Mouse (Mus musculus) small intestine, adult 10 weeks (tissue): ENCODE data around the gene Gtf2ird2. TPM values are rescaled to one million over a fixed set of nuclear protein-coding genes. Genes with fewer than 3 reads are reported as not detected.

ENCODE experiments used
- polyA plus RNA-seq: library from polyadenylated mRNA; stranded (reverse); fragments of 350-450 nt; fragmentation: Illumina TruSeq; extraction: RNeasy Lipid Tissue Mini Kit (QIAGEN cat#74804); gene quantifications from one replicate; pipeline ENCODE4 v1.2.3, GENCODE M21; 2014; ENCODE audit warnings: low replicate concordance

Gene Gtf2ird2
- 0.85 TPM for polyA plus RNA-seq

GRCm38 (mm10) chr5:134183880-134184808 lies at the start of gene Gtf2ird2:
Gtf2ird2 (plus strand) TSS chr5:134184019.

DNA sequence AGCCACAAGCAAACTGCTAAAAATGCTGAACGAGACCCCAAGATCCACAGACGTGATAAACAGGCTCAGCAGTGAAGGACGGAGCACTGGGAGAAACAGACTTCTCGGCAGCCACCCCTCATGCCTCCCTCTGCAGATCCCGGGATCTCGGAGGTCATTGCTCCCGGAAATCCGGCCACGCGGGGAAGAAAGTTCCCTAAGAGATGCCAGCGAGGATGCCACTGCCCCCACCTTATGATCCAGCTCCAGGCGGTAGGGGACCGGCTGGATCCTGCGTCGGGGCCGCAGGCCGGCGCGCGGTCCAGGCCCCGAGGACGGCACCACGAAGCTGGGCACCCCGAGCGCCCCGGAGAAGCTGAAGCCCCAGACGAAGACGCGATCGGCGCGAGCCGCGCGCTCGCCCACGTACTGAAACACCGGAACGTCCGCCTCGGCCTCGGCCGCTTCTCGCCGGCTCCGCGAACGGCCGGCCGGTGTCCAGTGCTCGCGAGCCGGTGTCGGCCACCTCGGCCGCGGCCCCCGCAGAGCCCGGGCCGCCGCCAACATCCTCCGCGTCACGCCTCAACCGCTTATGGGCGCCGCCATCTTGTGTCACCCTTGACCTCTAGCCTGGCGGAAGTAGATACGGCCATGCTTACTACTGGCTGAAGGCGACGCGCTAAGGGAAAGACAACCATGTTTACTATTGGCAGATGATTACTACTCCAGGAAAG lies 7.5 kb upstream of the Gtf2ird2 start, which contains the start of gene Rcc1l:
Rcc1l (minus strand) TSS at position 606 of the 713 bp plus-strand sequence.

DNA sequence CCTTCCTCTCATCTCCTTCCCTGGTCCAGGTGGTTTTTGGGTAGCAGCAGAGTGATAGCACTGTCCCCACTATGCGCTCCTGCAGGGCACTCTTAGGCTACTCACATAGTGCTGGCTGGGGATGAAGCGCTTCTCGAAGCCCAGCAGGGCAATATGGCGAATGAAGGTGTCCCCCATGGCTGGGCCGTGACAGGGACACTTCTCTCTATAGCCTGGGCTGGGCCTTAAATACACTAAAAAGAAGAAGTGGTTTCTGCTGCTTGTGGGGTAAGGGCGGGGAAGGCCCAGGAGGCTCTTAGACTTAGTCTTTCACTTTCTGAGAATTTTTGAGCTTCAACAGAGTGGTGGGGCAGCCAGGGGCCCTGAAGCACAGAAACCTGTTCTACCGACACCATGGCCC lies 45.6 kb downstream of the Gtf2ird2 start, which contains the start of gene Ncf1:
Ncf1 (minus strand) TSS at position 235 of the 400 bp plus-strand sequence.

Other genes with a start within 250 kb of the Gtf2ird2 start
- 4.7 TPM for gene Castor2, start 84.3 kb upstream of the Gtf2ird2 start, polyA plus RNA-seq
- gene Rcc1l, start 7.2 kb upstream of the Gtf2ird2 start, polyA plus RNA-seq: 0.59 TPM
- gene Ncf1, start 45.6 kb downstream of the Gtf2ird2 start, polyA plus RNA-seq: 5.1 TPM
- gene Gtf2i, start 130.7 kb downstream of the Gtf2ird2 start, polyA plus RNA-seq: 25.5 TPM